Mouse (Mus musculus) kidney, adult 18-20 months (tissue): ENCODE measurements at regions not wholly inside any gene's neighbourhood (a gene's known extent, or its start where the extent isn't known, plus 50 kb on each side); places are given as distances from the start of the nearest gene placed in this dataset.

ENCODE experiments used
- DNase-seq: peaks from one replicate; pipeline ENCODE4 v3.0.0; 2021

DNA sequence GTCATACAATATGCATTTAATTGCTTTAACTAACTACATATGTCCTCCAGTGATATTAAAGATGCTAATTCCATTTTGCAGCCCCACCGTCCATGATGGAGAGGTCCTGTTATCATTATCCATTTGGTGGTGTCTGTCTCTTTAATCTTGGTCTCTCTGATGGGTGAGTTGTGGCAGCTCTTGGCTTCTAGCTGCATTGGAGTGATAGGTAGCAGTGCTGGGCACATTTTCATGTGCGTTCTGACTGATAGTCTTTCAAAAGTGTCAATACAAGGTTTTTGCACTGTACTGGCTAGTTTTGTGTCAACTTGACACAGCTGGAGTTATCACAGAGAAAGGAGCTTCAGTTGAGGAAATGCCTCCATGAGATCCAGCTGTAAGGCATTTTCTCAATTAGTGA, 67.5 kb upstream of the Six2 start:
- DNase-seq, result no peak

DNA sequence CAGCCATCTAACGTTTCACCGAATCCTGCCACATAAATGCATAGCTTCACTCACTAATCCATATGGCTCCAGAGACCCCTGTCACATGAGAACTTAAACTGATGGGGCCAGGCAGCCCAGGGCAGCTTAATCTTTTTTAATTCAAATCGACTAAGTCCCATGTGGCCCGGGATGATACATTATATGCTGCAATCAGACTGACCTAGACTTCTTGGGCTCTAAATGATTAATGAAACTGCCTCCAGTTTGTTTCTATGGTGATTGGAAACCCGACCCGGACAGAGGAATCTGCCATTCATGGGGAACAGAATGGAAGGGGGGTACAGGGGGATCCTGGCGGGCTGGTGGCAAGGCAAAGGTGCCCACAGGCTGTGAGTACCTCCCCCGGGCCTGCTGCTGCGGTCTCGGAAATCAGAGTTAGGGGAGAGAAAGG, 60.6 kb upstream of the Six2 start:
- no peak for DNase-seq

DNA sequence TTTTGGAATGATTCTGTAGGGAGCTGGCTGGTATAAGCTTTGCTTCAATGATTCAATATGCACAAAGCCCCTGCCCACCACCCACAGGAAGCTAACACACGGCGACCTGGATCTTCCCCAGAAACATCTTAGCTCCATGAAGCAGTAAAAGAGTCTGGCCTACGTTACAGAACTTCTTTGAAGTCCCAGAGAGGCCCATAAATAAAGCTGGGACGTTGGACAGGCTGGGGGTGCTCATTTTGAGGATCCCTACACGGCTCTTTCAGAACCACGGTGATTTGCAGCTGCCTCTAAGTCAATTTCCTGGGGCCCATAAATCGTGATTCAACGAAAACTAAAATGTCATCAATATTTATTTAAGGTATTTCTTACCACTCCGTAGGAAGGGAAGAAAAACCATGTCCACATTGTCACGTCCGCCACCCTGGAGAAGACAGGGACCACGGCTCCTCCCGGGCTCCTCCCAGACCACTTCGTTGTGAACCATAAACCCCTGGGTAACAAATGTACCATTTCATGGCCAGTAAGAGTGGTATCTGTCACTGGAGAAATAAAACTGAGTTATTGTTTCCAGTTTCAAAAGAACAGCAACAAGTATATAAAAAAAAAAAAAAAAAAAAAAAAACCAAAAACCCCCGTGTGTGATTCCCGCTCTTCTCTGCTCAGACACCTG, 60.0 kb upstream of the Six2 start:
- no peak for DNase-seq
